Comparison of ENCODE assay signal across 15 mouse cellular contexts in genomic region chr2:103719292-103719646, GRCm38 (mm10). TPM values are rescaled to one million over a fixed set of nuclear protein-coding genes. Genes with fewer than 3 reads are reported as not detected.
DNase-seq lines count a peak whose midpoint lies in the region; ATAC-seq and TF ChIP-seq lines count a peak whose summit lies in the region.
"Had no signal": no experiment of that assay in that cellular context is flagged by ENCODE, and none has a peak within 500 bp of the region (broad histone marks: within the 10 kb centered on the region; RNA-seq: fewer than 3 reads in every experiment).

No protein-coding gene starts in this region.

- H3K36me3 ChIP-seq in hindbrain, embryonic 12.5 days, result peaks cover 67% of the 10 kb centered on the region
- peaks cover 91% of the 10 kb centered on the region for H3K36me3 ChIP-seq in hindbrain, embryonic 10.5 days
- peaks cover 89% of the 10 kb centered on the region for H3K36me3 ChIP-seq in midbrain, embryonic 10.5 days
- peaks cover 18% of the 10 kb centered on the region for H3K36me3 ChIP-seq in midbrain, postnatal 0 days (ENCODE audit: insufficient read depth, low read length)
- H3K36me3 ChIP-seq in hindbrain, embryonic 15.5 days, result peaks cover 40% of the 10 kb centered on the region
- H3K36me3 ChIP-seq in midbrain, embryonic 15.5 days (replicated peaks), result peaks cover 8% of the 10 kb centered on the region; the same call in 1 of the 2 replicates

- WGBS in hindbrain, embryonic 12.5 days, result 89% methylated on average over 7 of the region's 7 CpGs
- WGBS in hindbrain, embryonic 10.5 days, result 92% methylated on average over 7 of the region's 7 CpGs
- 94% methylated on average over 7 of the region's 7 CpGs for WGBS in midbrain, embryonic 10.5 days
- 90% methylated on average over 7 of the region's 7 CpGs for WGBS in midbrain, postnatal 0 days
- 92% methylated on average over 7 of the region's 7 CpGs for WGBS in hindbrain, embryonic 15.5 days
- 90% methylated on average over 7 of the region's 7 CpGs for WGBS in midbrain, embryonic 15.5 days

- TF ChIP-seq CTCF in midbrain, postnatal 0 days (IDR thresholded peaks at IDR 0.05), result no peak

- no peak overlapping the region for H3K4me3 ChIP-seq in hindbrain, embryonic 12.5 days
- no peak overlapping the region for H3K4me3 ChIP-seq in hindbrain, embryonic 10.5 days
- H3K4me3 ChIP-seq in midbrain, embryonic 10.5 days, result no peak overlapping the region
- H3K4me3 ChIP-seq in midbrain, postnatal 0 days (ENCODE audit: low read depth, low read length), result no peak overlapping the region
- H3K4me3 ChIP-seq in hindbrain, embryonic 15.5 days, result no peak overlapping the region
- H3K4me3 ChIP-seq in midbrain, embryonic 15.5 days, result no peak overlapping the region
- H3K4me3 ChIP-seq: embryonic facial prominence, embryonic 12.5 days; erythroblast, embryonic 14.5 days; heart, adult 2 months; kidney, embryonic 15.5 days; limb, embryonic 13.5 days; neural tube, embryonic 13.5 days had no signal

- no peak overlapping the region for H3K9ac ChIP-seq in hindbrain, embryonic 12.5 days
- no peak overlapping the region for H3K9ac ChIP-seq in midbrain, postnatal 0 days (replicated peaks; ENCODE audit: low read length, poor library complexity, severe bottlenecking)
- no peak overlapping the region for H3K9ac ChIP-seq in hindbrain, embryonic 15.5 days
- H3K9ac ChIP-seq in midbrain, embryonic 15.5 days, result no peak overlapping the region
- H3K9ac ChIP-seq: embryonic facial prominence, embryonic 12.5 days; kidney, embryonic 15.5 days; limb, embryonic 13.5 days; liver, embryonic 14.5 days; neural tube, embryonic 13.5 days had no signal

- no peak overlapping the region for H3K27ac ChIP-seq in hindbrain, embryonic 12.5 days
- no peak overlapping the region for H3K27ac ChIP-seq in hindbrain, embryonic 10.5 days
- 0 out of 2 replicates have a peak overlapping the region, but pooled peaks have one; percentile 9 for H3K27ac ChIP-seq in midbrain, embryonic 10.5 days (replicated peaks)
- H3K27ac ChIP-seq in midbrain, postnatal 0 days (ENCODE audit: low read depth, low read length), result no peak overlapping the region
- no peak overlapping the region for H3K27ac ChIP-seq in hindbrain, embryonic 15.5 days (replicated peaks)
- no peak overlapping the region for H3K27ac ChIP-seq in midbrain, embryonic 15.5 days
- H3K27ac ChIP-seq: embryonic facial prominence, embryonic 12.5 days; heart, adult 2 months; kidney, embryonic 15.5 days; limb, embryonic 13.5 days; liver, embryonic 14.5 days; macrophage; neural tube, embryonic 13.5 days had no signal

- no peaks in the 10 kb centered on the region for H3K9me3 ChIP-seq in hindbrain, embryonic 12.5 days (replicated peaks)
- H3K9me3 ChIP-seq in hindbrain, embryonic 10.5 days, result no peaks in the 10 kb centered on the region
- no peaks in the 10 kb centered on the region for H3K9me3 ChIP-seq in midbrain, embryonic 10.5 days (replicated peaks)
- H3K9me3 ChIP-seq in midbrain, postnatal 0 days (ENCODE audit: low read length), result no peaks in the 10 kb centered on the region
- H3K9me3 ChIP-seq in hindbrain, embryonic 15.5 days, result no peaks in the 10 kb centered on the region
- H3K9me3 ChIP-seq in midbrain, embryonic 15.5 days, result no peaks in the 10 kb centered on the region
- H3K9me3 ChIP-seq: embryonic facial prominence, embryonic 12.5 days; kidney, embryonic 15.5 days; limb, embryonic 13.5 days; neural tube, embryonic 13.5 days had no signal

- no peak overlapping the region for H3K4me2 ChIP-seq in hindbrain, embryonic 12.5 days (replicated peaks)
- no peak overlapping the region for H3K4me2 ChIP-seq in midbrain, postnatal 0 days (ENCODE audit: low read depth, low read length, poor library complexity, severe bottlenecking)
- H3K4me2 ChIP-seq in hindbrain, embryonic 15.5 days, result no peak overlapping the region
- no peak overlapping the region for H3K4me2 ChIP-seq in midbrain, embryonic 15.5 days
- H3K4me2 ChIP-seq: embryonic facial prominence, embryonic 12.5 days; kidney, embryonic 15.5 days; limb, embryonic 13.5 days; neural tube, embryonic 13.5 days had no signal

- ATAC-seq in hindbrain, embryonic 12.5 days (ENCODE audit: low FRiP score), result peak; percentile 41; the same call in 1 of the 2 replicates
- ATAC-seq in midbrain, postnatal 0 days (ENCODE audit: low FRiP score), result no peak
- ATAC-seq in hindbrain, embryonic 15.5 days (ENCODE audit: low FRiP score, low read depth), result peak; percentile 24; the same call in 1 of the 2 replicates
- peak; percentile 53 for ATAC-seq in midbrain, embryonic 15.5 days (replicated peaks)

- H3K27me3 ChIP-seq in hindbrain, embryonic 12.5 days, result no peaks in the 10 kb centered on the region
- no peaks in the 10 kb centered on the region for H3K27me3 ChIP-seq in hindbrain, embryonic 10.5 days (ENCODE audit: insufficient read depth, poor library complexity, severe bottlenecking)
- H3K27me3 ChIP-seq in midbrain, embryonic 10.5 days (ENCODE audit: low read depth, poor library complexity, severe bottlenecking), result no peaks in the 10 kb centered on the region
- H3K27me3 ChIP-seq in midbrain, postnatal 0 days (ENCODE audit: insufficient read depth, low read length), result no peaks in the 10 kb centered on the region
- H3K27me3 ChIP-seq in hindbrain, embryonic 15.5 days, result no peaks in the 10 kb centered on the region
- no peaks in the 10 kb centered on the region for H3K27me3 ChIP-seq in midbrain, embryonic 15.5 days (replicated peaks)
- H3K27me3 ChIP-seq: embryonic facial prominence, embryonic 12.5 days; kidney, embryonic 15.5 days; limb, embryonic 13.5 days; neural tube, embryonic 13.5 days had no signal

- no peaks in the 10 kb centered on the region for H3K4me1 ChIP-seq in hindbrain, embryonic 12.5 days
- H3K4me1 ChIP-seq in hindbrain, embryonic 10.5 days (replicated peaks), result no peaks in the 10 kb centered on the region
- no peaks in the 10 kb centered on the region for H3K4me1 ChIP-seq in midbrain, embryonic 10.5 days
- H3K4me1 ChIP-seq in midbrain, postnatal 0 days (ENCODE audit: insufficient read depth, low read length), result no peaks in the 10 kb centered on the region
- no peaks in the 10 kb centered on the region for H3K4me1 ChIP-seq in hindbrain, embryonic 15.5 days (replicated peaks)
- H3K4me1 ChIP-seq in midbrain, embryonic 15.5 days, result no peaks in the 10 kb centered on the region
- H3K4me1 ChIP-seq: embryonic facial prominence, embryonic 12.5 days; kidney, embryonic 15.5 days; neural tube, embryonic 13.5 days had no signal

- no peak for DNase-seq in hindbrain, embryonic 10.5 days (ENCODE audit: low spot score)
- no peak for DNase-seq in midbrain, embryonic 10.5 days (ENCODE audit: low spot score)
- no peak for DNase-seq in midbrain, postnatal 0 days (ENCODE audit: low spot score)
- DNase-seq in kidney, postnatal 36 days, result no peak

RNA-seq across cellular contexts. Expression of gene Nat10, which starts 41.8 kb away (rescaled TPM):
- polyA plus RNA-seq in hindbrain, embryonic 12.5 days (2016; fragmentation: Nextera tagmentation; extraction: Ambion mirVana), result 23.5 and 25.7 TPM in 2 replicates
- polyA plus RNA-seq in hindbrain, embryonic 10.5 days (2016; fragmentation: Nextera tagmentation; extraction: Ambion mirVana), result 26.3 and 30.9 TPM in 2 replicates
- polyA plus RNA-seq in midbrain, embryonic 10.5 days (2016; fragmentation: Nextera tagmentation; extraction: Ambion mirVana), result 31.2 and 33.6 TPM in 2 replicates
- 37.0 and 40.4 TPM in 2 replicates for total RNA-seq in midbrain, postnatal 0 days (2014; rRNA removed)
- 12.7 and 15.9 TPM in 2 replicates for polyA plus RNA-seq in midbrain, postnatal 0 days (2015; fragmentation: Nextera tagmentation; extraction: Ambion mirVana)
- 17.8 and 20.1 TPM in 2 replicates for polyA plus RNA-seq in hindbrain, embryonic 15.5 days (2015; fragmentation: Nextera tagmentation; extraction: Ambion mirVana)
- polyA plus RNA-seq in midbrain, embryonic 15.5 days (2015; fragmentation: Nextera tagmentation; extraction: Ambion mirVana), result 20.1 and 20.4 TPM in 2 replicates
